Mouse (Mus musculus): ENCODE data around the gene Ptgs2. TPM values are rescaled to one million over a fixed set of nuclear protein-coding genes. Genes with fewer than 3 reads are reported as not detected.

Gene Ptgs2
- total RNA-seq, 1 experiment, result 12.9 TPM

DNA sequence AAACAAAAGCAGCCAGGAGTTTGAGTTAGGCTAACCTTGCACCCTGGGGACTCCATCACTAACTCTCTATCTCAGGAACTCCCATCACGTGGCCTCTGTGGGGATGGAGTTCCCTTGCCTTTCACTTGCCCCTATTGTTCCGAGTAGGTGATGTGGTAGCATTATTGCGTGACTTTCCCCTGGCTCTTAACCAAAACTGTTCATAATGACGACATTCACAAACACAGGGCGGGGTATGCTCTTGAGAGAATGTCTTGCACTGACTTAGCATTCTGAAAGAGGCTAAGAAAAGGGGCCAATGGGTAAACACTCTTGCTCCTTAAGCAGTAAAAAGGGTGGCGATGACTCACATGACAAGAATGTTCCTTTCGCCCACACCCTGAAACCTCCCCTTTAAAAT, 15.5 kb downstream of the Ptgs2 start:
- H3K4me1 ChIP-seq (ENCODE audit: control insufficient read depth in 2 of 2, insufficient read depth in 2 of 2, low read length in 2 of 2, poor library complexity in 1 of 2), result peaks cover 2 to 3% of the 10 kb centered on the region in 2 experiments; a peak in 2 of 4 replicates
- no peaks in the 10 kb centered on the region for H3K9me3 ChIP-seq (ENCODE audit: control insufficient read depth, insufficient read depth, low read depth, low read length)
- in situ Hi-C loops (cut with MboI; ENCODE audit: low sequenced_read_pairs in 2 of 2, unreplicated experiment in 2 of 2), result no loop called here
- H3K4me3 ChIP-seq (ENCODE audit: insufficient read depth in 1 of 2, low read depth in 1 of 2, low read length in 2 of 2, poor library complexity in 1 of 2, severe bottlenecking in 1 of 2), result no peak overlapping the region
- H3K36me3 ChIP-seq (ENCODE audit: control insufficient read depth, insufficient read depth, low read length, poor library complexity, severe bottlenecking), result no peaks in the 10 kb centered on the region
- no peak overlapping the region for H3K9ac ChIP-seq (ENCODE audit: insufficient read depth, low read depth, low read length, poor library complexity, severe bottlenecking)
- DNase-seq (ENCODE audit: low read depth, low spot score), result peak; percentile 56
- H3K27ac ChIP-seq (ENCODE audit: insufficient read depth, low read depth, low read length, poor library complexity, severe bottlenecking), result no peak overlapping the region
- TF ChIP-seq HCFC1 (IDR thresholded peaks at IDR 0.05; ENCODE audit: borderline replicate concordance, insufficient read depth, low read length), result no peak
- peak; percentile 46; the same call in 1 of the 2 replicates for TF ChIP-seq MAFK (IDR thresholded peaks at IDR 0.05; ENCODE audit: insufficient read depth, low read depth, low read length)
- TF ChIP-seq ZC3H11A (IDR thresholded peaks at IDR 0.05; ENCODE audit: borderline replicate concordance, low read depth, low read length), result no peak

DNA sequence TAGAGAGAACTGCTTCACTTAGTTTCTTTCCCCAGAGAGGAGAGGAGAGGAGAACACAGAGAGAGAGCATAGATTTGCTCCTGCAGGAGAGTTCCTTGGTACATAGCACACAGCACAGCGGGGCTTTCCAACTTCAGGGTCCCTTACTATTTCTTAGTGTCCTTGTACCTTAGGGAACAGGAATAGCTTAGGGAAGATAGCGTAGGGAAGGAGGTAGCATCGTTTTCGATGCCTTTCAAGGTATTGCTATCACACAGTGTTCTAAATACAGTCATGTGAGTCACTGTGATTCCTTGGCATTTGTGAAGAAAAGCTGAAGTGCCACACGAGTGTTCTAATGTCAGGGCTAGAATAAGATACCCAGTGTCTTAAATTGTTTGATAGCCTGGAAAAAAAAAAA, 18.5 kb downstream of the Ptgs2 start:
- H3K4me3 ChIP-seq (ENCODE audit: insufficient read depth in 1 of 2, low read depth in 1 of 2, low read length in 2 of 2, poor library complexity in 1 of 2, severe bottlenecking in 1 of 2), result no peak overlapping the region
- H3K9ac ChIP-seq (ENCODE audit: insufficient read depth, low read depth, low read length, poor library complexity, severe bottlenecking), result no peak overlapping the region
- in situ Hi-C loops (cut with MboI; ENCODE audit: low sequenced_read_pairs in 2 of 2, unreplicated experiment in 2 of 2), result no loop called here
- H3K36me3 ChIP-seq (ENCODE audit: control insufficient read depth, insufficient read depth, low read length, poor library complexity, severe bottlenecking), result no peaks in the 10 kb centered on the region
- no peak for DNase-seq (ENCODE audit: low read depth, low spot score)
- no peaks in the 10 kb centered on the region for H3K9me3 ChIP-seq (ENCODE audit: control insufficient read depth, insufficient read depth, low read depth, low read length)
- peaks cover 2 to 3% of the 10 kb centered on the region in 2 experiments; a peak in 2 of 4 replicates for H3K4me1 ChIP-seq (ENCODE audit: control insufficient read depth in 2 of 2, insufficient read depth in 2 of 2, low read length in 2 of 2, poor library complexity in 1 of 2)
- H3K27ac ChIP-seq (ENCODE audit: insufficient read depth, low read depth, low read length, poor library complexity, severe bottlenecking), result no peak overlapping the region
- TF ChIP-seq CHD2 (IDR thresholded peaks at IDR 0.05; ENCODE audit: low read depth, low read length) (no peak), ZNF384 (IDR thresholded peaks at IDR 0.05; ENCODE audit: low read depth, low read length) (no peak), HCFC1 (IDR thresholded peaks at IDR 0.05; ENCODE audit: borderline replicate concordance, insufficient read depth, low read length) (no peak), MAFK (IDR thresholded peaks at IDR 0.05; ENCODE audit: insufficient read depth, low read depth, low read length) (no peak), ZC3H11A (IDR thresholded peaks at IDR 0.05; ENCODE audit: borderline replicate concordance, low read depth, low read length) (no peak)

DNA sequence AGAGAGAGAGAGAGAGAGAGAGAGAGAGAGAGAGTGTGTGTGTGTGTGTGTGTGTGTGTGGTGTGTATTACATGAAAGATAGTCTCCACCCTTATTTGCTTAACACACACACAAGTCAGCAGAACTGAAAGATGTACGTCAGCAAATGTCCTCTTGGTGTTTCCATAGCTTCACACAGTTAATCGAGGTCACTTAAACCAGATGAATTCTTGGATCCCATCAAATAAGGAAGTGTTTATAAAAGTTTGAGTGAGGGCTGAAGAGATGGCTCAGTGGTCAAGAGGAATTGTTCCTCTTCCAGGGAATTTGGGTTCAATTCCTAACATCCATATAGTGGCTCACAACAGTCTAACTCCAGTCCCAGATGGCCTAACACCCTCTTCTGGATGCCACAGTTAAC, 25.7 kb downstream of the Ptgs2 start:
- no peaks in the 10 kb centered on the region for H3K4me1 ChIP-seq (ENCODE audit: control insufficient read depth in 2 of 2, insufficient read depth in 2 of 2, low read length in 2 of 2, poor library complexity in 1 of 2)
- no peak for DNase-seq (ENCODE audit: low read depth, low spot score)

DNA sequence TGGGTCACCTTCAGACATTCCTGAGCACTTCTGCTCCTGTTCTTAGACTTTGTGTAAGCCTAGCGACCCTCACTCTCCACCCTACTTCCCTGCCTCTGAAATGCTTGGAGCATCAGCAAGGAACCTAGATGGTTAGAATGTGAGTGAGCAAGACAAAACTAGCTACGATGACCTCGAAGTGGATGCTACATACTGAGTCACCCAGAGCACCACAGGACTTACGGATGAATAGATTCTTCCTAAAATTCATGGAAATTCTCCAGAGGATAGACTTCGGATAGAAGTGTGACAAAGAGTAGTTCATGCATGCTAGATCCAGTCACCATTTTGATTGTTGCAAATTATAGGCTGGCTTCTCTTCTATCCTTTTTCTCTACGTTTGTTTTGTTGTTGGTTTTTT, 30.2 kb downstream of the Ptgs2 start:
- no peak overlapping the region for H3K27ac ChIP-seq (ENCODE audit: insufficient read depth, low read depth, low read length, poor library complexity, severe bottlenecking)
- no peaks in the 10 kb centered on the region for H3K4me1 ChIP-seq (ENCODE audit: control insufficient read depth in 2 of 2, insufficient read depth in 2 of 2, low read length in 2 of 2, poor library complexity in 1 of 2)
- no peaks in the 10 kb centered on the region for H3K9me3 ChIP-seq (ENCODE audit: control insufficient read depth, insufficient read depth, low read depth, low read length)
- no peak overlapping the region for H3K4me3 ChIP-seq (ENCODE audit: insufficient read depth in 1 of 2, low read depth in 1 of 2, low read length in 2 of 2, poor library complexity in 1 of 2, severe bottlenecking in 1 of 2)
- DNase-seq (ENCODE audit: low read depth, low spot score), result no peak
- in situ Hi-C loops (cut with MboI; ENCODE audit: low sequenced_read_pairs in 2 of 2, unreplicated experiment in 2 of 2), result no loop called here
- H3K9ac ChIP-seq (ENCODE audit: insufficient read depth, low read depth, low read length, poor library complexity, severe bottlenecking), result no peak overlapping the region
- no peaks in the 10 kb centered on the region for H3K36me3 ChIP-seq (ENCODE audit: control insufficient read depth, insufficient read depth, low read length, poor library complexity, severe bottlenecking)
- TF ChIP-seq CHD2 (IDR thresholded peaks at IDR 0.05; ENCODE audit: low read depth, low read length), result no peak
- no peak for TF ChIP-seq HCFC1 (IDR thresholded peaks at IDR 0.05; ENCODE audit: borderline replicate concordance, insufficient read depth, low read length)
- TF ChIP-seq MAFK (IDR thresholded peaks at IDR 0.05; ENCODE audit: insufficient read depth, low read depth, low read length), result no peak
- no peak for TF ChIP-seq ZNF384 (IDR thresholded peaks at IDR 0.05; ENCODE audit: low read depth, low read length)
- TF ChIP-seq ZC3H11A (IDR thresholded peaks at IDR 0.05; ENCODE audit: borderline replicate concordance, low read depth, low read length), result no peak

More for the DNA sequence above, 25.7 kb downstream of the Ptgs2 start:
- TF ChIP-seq ZC3H11A (IDR thresholded peaks at IDR 0.05; ENCODE audit: borderline replicate concordance, low read depth, low read length) (no peak), CHD2 (IDR thresholded peaks at IDR 0.05; ENCODE audit: low read depth, low read length) (no peak), HCFC1 (IDR thresholded peaks at IDR 0.05; ENCODE audit: borderline replicate concordance, insufficient read depth, low read length) (no peak), MAFK (IDR thresholded peaks at IDR 0.05; ENCODE audit: insufficient read depth, low read depth, low read length) (no peak), ZNF384 (IDR thresholded peaks at IDR 0.05; ENCODE audit: low read depth, low read length) (no peak)
- Histone ChIP-seq H3K27ac (ENCODE audit: insufficient read depth, low read depth, low read length, poor library complexity, severe bottlenecking) (no peak overlapping the region), H3K36me3 (ENCODE audit: control insufficient read depth, insufficient read depth, low read length, poor library complexity, severe bottlenecking) (no peaks in the 10 kb centered on the region), H3K9me3 (ENCODE audit: control insufficient read depth, insufficient read depth, low read depth, low read length) (no peaks in the 10 kb centered on the region), H3K9ac (ENCODE audit: insufficient read depth, low read depth, low read length, poor library complexity, severe bottlenecking) (no peak overlapping the region), H3K4me3 (ENCODE audit: insufficient read depth in 1 of 2, low read depth in 1 of 2, low read length in 2 of 2, poor library complexity in 1 of 2, severe bottlenecking in 1 of 2) (no peak overlapping the region)
- in situ Hi-C loops (cut with MboI; ENCODE audit: low sequenced_read_pairs in 2 of 2, unreplicated experiment in 2 of 2), result no loop called here

All from ES-E14 (cell line).